Mouse (Mus musculus): ENCODE measurements around the gene Hist1h2ab.
"Not testable (repeated sequence)": the region's sequence is repeated elsewhere in the genome, so short reads cannot be mapped to it uniquely, and the experiment has no call there.

Hist1h2ab gene

DNA sequence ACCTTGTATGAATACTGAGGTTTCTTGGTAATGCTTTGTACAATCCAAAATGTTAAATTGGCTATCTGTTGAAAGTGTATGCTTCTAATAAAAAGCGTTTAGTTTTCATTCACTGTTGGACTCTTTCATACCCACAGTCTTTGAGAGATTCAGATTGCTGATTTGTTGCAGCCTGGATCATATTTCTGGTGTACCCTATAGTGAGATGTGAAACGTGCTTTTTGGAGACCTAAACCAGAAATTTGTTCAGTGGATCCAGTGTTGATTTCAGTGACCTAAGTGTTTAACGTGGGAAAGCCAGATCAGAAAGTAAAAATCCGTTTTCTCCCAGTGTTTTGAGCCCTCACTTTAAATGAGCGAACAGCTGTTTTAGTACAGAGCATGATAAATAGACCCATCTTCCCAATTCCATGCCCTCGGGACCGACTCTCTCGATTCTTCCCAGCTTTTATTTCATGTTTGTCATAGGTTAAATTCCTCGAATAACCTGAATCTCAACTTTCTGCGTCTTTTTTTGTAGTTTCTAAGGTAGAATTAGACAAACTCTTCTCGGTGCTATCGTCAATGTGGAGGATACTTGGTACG, 10.6 kb upstream of the Hist1h2ab start:
- Histone ChIP-seq H3K36me3 (ENCODE audit: insufficient read depth, low read length) (no peaks in the 10 kb centered on the region), H3K27me3 (ENCODE audit: insufficient read depth, low read length) (no peaks in the 10 kb centered on the region), H3K9me3 (ENCODE audit: low read length) (no peaks in the 10 kb centered on the region), H3K4me3 (replicated peaks; ENCODE audit: low read length) (peak overlapping the region; percentile 81), H3K4me1 (replicated peaks; ENCODE audit: low read depth, low read length) (peaks cover 29% of the 10 kb centered on the region)
- no peak for TF ChIP-seq CTCF (conservative IDR thresholded peaks at IDR 0.05; ENCODE audit: low read length)
- TF ChIP-seq NANOG (IDR thresholded peaks at IDR 0.05; ENCODE audit: borderline replicate concordance, low read length): no peak
- TF ChIP-seq POU5F1 (IDR thresholded peaks at IDR 0.05; ENCODE audit: borderline replicate concordance, low read length): no peak

DNA sequence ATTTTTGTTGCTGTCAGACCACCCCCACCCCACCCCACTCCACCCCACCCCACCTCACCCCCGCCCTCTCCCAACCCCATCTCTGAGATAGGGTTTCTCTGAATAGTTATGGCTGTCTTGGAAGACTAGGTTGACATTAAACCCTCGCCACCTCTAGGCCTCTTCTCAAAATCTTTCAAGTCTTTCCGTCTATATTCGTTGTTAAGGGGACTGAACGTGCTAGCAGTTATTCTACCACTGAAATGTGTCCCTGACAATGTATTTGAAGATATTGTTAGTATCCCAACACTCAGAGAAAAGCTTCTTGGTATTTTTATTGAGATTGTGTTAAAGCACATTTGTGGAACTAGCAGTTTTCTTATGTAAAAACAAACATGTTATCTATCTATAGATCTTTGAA, 10.0 kb upstream of the Hist1h2ab start:
- Histone ChIP-seq H3K4me3 (replicated peaks; ENCODE audit: low read length) (peak overlapping the region; percentile 46; the same call in 1 of the 2 replicates), H3K27me3 (ENCODE audit: insufficient read depth, low read length) (no peaks in the 10 kb centered on the region), H3K36me3 (ENCODE audit: insufficient read depth, low read length) (no peaks in the 10 kb centered on the region), H3K4me1 (replicated peaks; ENCODE audit: low read depth, low read length) (peaks cover 29% of the 10 kb centered on the region), H3K9me3 (ENCODE audit: low read length) (no peaks in the 10 kb centered on the region)
- TF ChIP-seq POU5F1 (IDR thresholded peaks at IDR 0.05; ENCODE audit: borderline replicate concordance, low read length): no peak
- no peak for TF ChIP-seq CTCF (conservative IDR thresholded peaks at IDR 0.05; ENCODE audit: low read length)
- TF ChIP-seq NANOG (IDR thresholded peaks at IDR 0.05; ENCODE audit: borderline replicate concordance, low read length): no peak

DNA sequence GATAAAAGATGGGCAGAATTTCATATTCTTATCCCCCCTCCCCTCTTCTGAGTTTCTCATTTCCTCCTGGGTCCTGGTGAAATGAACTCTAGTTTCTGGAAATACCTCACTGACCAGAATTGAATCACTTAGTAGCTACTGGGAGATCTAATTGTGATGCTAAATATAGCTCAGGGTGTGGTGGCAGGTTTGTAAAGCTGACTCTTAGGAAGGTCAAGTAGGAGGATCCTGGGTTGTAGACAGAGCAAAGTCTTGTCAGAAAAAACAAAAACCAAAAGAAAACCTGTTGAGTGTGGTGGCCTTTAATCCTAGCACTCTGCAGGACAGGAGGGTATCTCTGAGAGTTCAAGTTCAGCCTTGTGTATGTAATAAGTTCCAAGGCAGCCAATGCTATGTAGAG, 8.9 kb upstream of the Hist1h2ab start:
- TF ChIP-seq POU5F1 (IDR thresholded peaks at IDR 0.05; ENCODE audit: borderline replicate concordance, low read length) (0 out of 2 replicates have a peak, but pooled peaks have one; percentile 52), CTCF (conservative IDR thresholded peaks at IDR 0.05; ENCODE audit: low read length) (no peak)
- no peaks in the 10 kb centered on the region for H3K27me3 ChIP-seq (ENCODE audit: insufficient read depth, low read length)
- peak overlapping the region; percentile 46; the same call in 1 of the 2 replicates for H3K4me3 ChIP-seq (replicated peaks; ENCODE audit: low read length)
- H3K9me3 ChIP-seq (ENCODE audit: low read length): no peaks in the 10 kb centered on the region
- no peaks in the 10 kb centered on the region for H3K36me3 ChIP-seq (ENCODE audit: insufficient read depth, low read length)
- H3K4me1 ChIP-seq (replicated peaks; ENCODE audit: low read depth, low read length): peaks cover 28% of the 10 kb centered on the region

DNA sequence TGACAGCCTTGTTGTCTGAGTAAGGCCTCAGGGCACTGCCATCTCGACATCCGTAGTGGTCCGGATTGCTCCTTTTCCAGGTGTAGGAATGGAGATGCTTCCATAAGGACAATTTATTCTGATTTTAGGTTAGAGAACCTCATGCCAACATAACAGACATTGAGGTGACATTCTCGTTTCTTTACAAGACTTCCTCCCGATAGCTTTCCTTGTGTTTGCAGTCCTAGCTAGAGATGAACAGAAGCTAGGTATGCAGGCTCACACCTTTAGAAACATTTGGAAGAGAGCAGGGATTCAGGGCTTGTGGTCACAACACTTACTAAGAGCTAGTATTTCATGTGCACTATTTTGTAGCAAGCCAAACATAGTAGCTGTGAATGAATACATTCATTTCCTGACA, 7.7 kb upstream of the Hist1h2ab start:
- no peak for TF ChIP-seq NANOG (IDR thresholded peaks at IDR 0.05; ENCODE audit: borderline replicate concordance, low read length)
- no peak for TF ChIP-seq CTCF (conservative IDR thresholded peaks at IDR 0.05; ENCODE audit: low read length)
- no peak for TF ChIP-seq POU5F1 (IDR thresholded peaks at IDR 0.05; ENCODE audit: borderline replicate concordance, low read length)
- Histone ChIP-seq H3K4me3 (replicated peaks; ENCODE audit: low read length) (peak overlapping the region; percentile 73), H3K36me3 (ENCODE audit: insufficient read depth, low read length) (no peaks in the 10 kb centered on the region), H3K27me3 (ENCODE audit: insufficient read depth, low read length) (no peaks in the 10 kb centered on the region), H3K9me3 (ENCODE audit: low read length) (no peaks in the 10 kb centered on the region), H3K4me1 (replicated peaks; ENCODE audit: low read depth, low read length) (peaks cover 23% of the 10 kb centered on the region)

DNA sequence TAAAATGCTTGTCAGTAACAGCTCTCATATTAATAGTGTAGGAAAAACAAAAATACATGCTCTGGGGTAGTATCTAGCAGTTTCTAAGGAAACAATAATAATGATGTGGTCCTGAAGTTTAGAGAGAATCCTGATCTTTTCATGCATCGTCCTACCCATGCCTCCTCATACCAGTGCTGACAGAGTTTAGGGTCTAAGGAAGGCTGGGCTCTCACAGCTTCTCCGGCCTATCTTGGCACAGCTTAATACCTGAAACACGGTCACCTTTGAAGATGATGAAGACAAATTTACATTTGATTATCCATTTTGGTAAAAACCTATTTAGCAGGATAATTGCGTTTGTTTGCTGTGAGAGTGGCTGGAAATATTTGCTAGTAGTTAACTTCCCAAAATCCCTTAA, 7.0 kb upstream of the Hist1h2ab start:
- Histone ChIP-seq H3K36me3 (ENCODE audit: insufficient read depth, low read length) (no peaks in the 10 kb centered on the region), H3K4me1 (replicated peaks; ENCODE audit: low read depth, low read length) (peaks cover 30% of the 10 kb centered on the region), H3K9me3 (ENCODE audit: low read length) (no peaks in the 10 kb centered on the region), H3K4me3 (replicated peaks; ENCODE audit: low read length) (peak overlapping the region; percentile 73), H3K27me3 (ENCODE audit: insufficient read depth, low read length) (no peaks in the 10 kb centered on the region)
- TF ChIP-seq CTCF (conservative IDR thresholded peaks at IDR 0.05; ENCODE audit: low read length) (no peak), POU5F1 (IDR thresholded peaks at IDR 0.05; ENCODE audit: borderline replicate concordance, low read length) (no peak), NANOG (IDR thresholded peaks at IDR 0.05; ENCODE audit: borderline replicate concordance, low read length) (no peak)

DNA sequence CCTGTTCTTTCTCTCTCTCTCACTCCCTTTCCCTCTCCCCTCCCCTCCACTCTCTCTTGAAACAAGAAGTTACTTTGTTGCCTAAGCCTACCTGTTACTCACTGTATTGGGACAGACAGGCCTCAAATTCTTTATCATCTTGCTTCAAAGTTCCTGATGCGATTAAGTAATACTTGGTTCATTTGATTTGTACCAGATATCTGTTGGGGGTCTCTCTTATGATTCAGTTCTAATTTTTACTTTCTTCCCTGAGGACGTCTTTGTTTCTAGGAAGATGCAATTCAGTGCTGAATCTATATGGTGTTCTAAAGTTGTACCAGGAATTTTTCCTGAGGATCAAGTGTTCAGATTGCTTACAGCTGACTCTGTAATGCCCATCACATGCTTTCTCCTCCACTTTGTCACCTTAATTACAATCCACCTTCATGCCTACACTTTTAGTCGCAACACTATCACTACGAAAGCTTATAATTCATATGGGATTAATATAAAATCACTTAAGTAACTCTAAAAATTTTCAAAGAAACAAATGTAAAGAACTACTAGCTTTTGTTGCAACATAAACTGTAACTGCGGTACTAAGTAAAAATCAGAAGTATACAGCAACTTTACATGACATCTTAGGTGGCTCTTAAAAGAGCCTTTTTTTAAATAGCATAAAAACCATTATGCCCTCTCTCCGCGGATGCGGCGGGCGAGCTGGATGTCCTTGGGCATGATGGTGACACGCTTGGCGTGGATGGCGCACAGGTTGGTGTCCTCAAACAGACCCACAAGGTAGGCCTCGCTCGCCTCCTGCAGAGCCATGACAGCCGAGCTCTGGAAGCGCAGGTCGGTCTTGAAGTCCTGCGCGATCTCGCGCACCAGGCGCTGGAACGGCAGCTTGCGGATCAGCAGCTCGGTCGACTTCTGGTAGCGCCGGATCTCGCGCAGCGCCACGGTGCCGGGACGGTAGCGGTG, 6.2 kb upstream of the Hist1h2ab start:
- Histone ChIP-seq H3K4me1 (replicated peaks; ENCODE audit: low read depth, low read length) (peaks cover 38% of the 10 kb centered on the region), H3K4me3 (replicated peaks; ENCODE audit: low read length) (peak overlapping the region; percentile 73), H3K36me3 (ENCODE audit: insufficient read depth, low read length) (no peaks in the 10 kb centered on the region), H3K9me3 (ENCODE audit: low read length) (no peaks in the 10 kb centered on the region), H3K27me3 (ENCODE audit: insufficient read depth, low read length) (no peaks in the 10 kb centered on the region)
- TF ChIP-seq CTCF (conservative IDR thresholded peaks at IDR 0.05; ENCODE audit: low read length): no peak
- TF ChIP-seq NANOG (IDR thresholded peaks at IDR 0.05; ENCODE audit: borderline replicate concordance, low read length): no peak
- TF ChIP-seq POU5F1 (IDR thresholded peaks at IDR 0.05; ENCODE audit: borderline replicate concordance, low read length): no peak

DNA sequence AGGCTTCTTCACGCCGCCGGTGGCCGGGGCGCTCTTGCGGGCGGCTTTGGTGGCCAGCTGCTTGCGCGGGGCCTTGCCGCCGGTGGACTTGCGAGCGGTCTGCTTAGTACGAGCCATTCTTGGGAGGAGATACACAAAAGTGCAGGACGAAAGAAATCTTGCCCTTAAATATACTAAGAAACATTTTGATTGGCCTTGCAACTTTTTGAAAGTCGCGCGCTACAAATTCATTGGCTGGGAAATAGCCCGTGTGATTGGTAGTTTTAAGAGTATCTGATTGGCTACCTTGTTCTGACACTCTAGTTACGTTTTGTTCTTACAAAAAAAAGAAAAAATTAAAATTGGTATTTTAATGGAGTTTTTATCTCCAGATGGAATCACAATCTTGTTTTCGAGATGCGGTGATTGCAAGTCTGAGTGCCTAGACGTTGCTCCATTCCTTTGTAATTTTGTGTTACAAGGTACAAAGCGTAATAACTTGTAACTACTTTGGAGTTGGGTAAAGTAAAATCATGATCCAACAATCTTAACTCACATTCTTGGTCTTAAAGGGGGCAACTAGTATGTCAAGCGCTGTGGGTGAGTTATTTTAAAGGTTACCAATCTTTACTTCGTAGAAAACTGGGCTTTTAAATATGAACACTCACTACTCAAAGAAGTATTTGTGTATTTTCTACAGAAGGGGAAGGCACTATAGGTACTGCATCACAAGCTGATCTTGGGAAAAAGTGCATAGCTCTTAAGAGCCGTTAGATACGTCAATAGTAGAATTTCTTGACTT, 5.4 kb upstream of the Hist1h2ab start, which contains the start of gene Hist1h3c:
Hist1h3c (minus strand) TSS at position 222 of the 781 bp plus-strand sequence.
- peak within 1 kb of the TSS; percentile 75 for H3K4me3 ChIP-seq (replicated peaks; ENCODE audit: low read length)
- H3K36me3 ChIP-seq (ENCODE audit: insufficient read depth, low read length): no peaks in the 10 kb centered on the region
- no peaks in the 10 kb centered on the region for H3K27me3 ChIP-seq (ENCODE audit: insufficient read depth, low read length)
- TF ChIP-seq NANOG (IDR thresholded peaks at IDR 0.05; ENCODE audit: borderline replicate concordance, low read length): no peak
- no peaks in the 10 kb centered on the region for H3K9me3 ChIP-seq (ENCODE audit: low read length)
- H3K4me1 ChIP-seq (replicated peaks; ENCODE audit: low read depth, low read length): peaks cover 46% of the 10 kb centered on the region

DNA sequence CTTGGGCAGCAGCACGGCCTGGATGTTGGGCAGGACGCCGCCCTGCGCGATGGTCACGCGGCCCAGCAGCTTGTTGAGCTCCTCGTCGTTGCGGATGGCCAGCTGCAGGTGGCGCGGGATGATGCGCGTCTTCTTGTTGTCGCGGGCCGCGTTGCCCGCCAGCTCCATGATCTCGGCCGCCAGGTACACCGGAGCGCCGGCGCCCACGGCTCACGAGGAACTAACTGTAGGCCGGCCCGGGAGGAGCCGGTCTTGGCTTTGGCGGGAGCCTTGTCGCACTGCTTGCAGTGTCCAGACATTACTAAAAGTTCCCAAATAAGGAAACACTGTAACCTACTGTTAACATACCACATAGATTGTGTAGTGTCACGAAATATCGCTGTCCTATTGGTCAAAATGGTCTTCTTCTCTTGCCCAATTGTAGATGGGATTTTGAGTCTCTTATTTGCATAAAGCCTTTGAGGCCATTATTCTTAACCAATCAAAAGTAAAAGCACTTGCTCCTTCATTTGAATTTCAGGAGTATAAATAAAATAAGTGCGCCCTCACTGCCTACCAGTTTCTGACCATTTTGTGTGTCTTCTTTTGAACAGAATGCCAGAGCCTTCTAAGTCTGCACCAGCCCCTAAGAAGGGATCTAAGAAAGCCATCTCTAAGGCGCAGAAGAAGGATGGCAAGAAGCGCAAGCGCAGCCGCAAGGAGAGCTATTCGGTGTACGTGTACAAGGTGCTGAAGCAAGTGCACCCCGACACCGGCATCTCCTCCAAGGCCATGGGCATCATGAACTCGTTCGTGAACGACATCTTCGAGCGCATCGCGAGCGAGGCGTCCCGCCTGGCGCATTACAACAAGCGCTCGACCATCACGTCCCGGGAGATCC, 4.5 kb upstream of the Hist1h2ab start, which contains the start of gene Hist1h2bb:
Hist1h2bb (plus strand) TSS at position 534 of the 880 bp plus-strand sequence.
- Histone ChIP-seq H3K4me3 (replicated peaks; ENCODE audit: low read length) (peak within 1 kb of the TSS; percentile 75), H3K4me1 (replicated peaks; ENCODE audit: low read depth, low read length) (peaks cover 47% of the 10 kb centered on the region)
- H3K36me3 ChIP-seq (ENCODE audit: insufficient read depth, low read length); H3K27me3 ChIP-seq (ENCODE audit: insufficient read depth, low read length); H3K9me3 ChIP-seq (ENCODE audit: low read length): not testable (repeated sequence)

Measured in E14TG2a.4 (cell line).